Comparison of ENCODE assay signal across 8 mouse cellular contexts in genomic region chr2:164497691-164498268, GRCm38 (mm10). TPM values are rescaled to one million over a fixed set of nuclear protein-coding genes. Genes with fewer than 3 reads are reported as not detected.
DNase-seq lines count a peak whose midpoint lies in the region; ATAC-seq lines count a peak whose summit lies in the region.

No protein-coding gene starts in this region.

- H3K27me3 ChIP-seq in kidney, embryonic 16.5 days (ENCODE audit: insufficient read depth, low read length), result no peaks in the 10 kb centered on the region
- H3K27me3 ChIP-seq in hindbrain, embryonic 11.5 days (ENCODE audit: control insufficient read depth, insufficient read depth, low read length), result no peaks in the 10 kb centered on the region
- H3K27me3 ChIP-seq in midbrain, embryonic 12.5 days, result no peaks in the 10 kb centered on the region

- H3K27ac ChIP-seq in kidney, embryonic 16.5 days (ENCODE audit: low read length), result 0 out of 2 replicates have a peak overlapping the region, but pooled peaks have one; percentile 15
- no peak overlapping the region for H3K27ac ChIP-seq in hindbrain, embryonic 11.5 days (ENCODE audit: low read depth, low read length)
- no peak overlapping the region for H3K27ac ChIP-seq in midbrain, embryonic 12.5 days (replicated peaks)

- peak overlapping the region; percentile 82 for H3K9ac ChIP-seq in kidney, embryonic 16.5 days (replicated peaks; ENCODE audit: low read length)
- peak overlapping the region; percentile 74 for H3K9ac ChIP-seq in hindbrain, embryonic 11.5 days (ENCODE audit: low read depth, low read length)
- H3K9ac ChIP-seq in midbrain, embryonic 12.5 days (replicated peaks), result peak overlapping the region; percentile 71

- no peaks in the 10 kb centered on the region for H3K9me3 ChIP-seq in kidney, embryonic 16.5 days (ENCODE audit: low read length)
- H3K9me3 ChIP-seq in hindbrain, embryonic 11.5 days (ENCODE audit: control insufficient read depth, low read length), result no peaks in the 10 kb centered on the region
- H3K9me3 ChIP-seq in midbrain, embryonic 12.5 days, result no peaks in the 10 kb centered on the region

- H3K4me3 ChIP-seq in kidney, embryonic 16.5 days (ENCODE audit: low read length), result peak overlapping the region; percentile 88
- H3K4me3 ChIP-seq in hindbrain, embryonic 11.5 days (ENCODE audit: low read depth, low read length), result peak overlapping the region; percentile 89
- H3K4me3 ChIP-seq in midbrain, embryonic 12.5 days, result peak overlapping the region; percentile 90

- peak; percentile 49 for ATAC-seq in kidney, embryonic 16.5 days (ENCODE audit: low FRiP score, low TSS enrichment)
- peak; percentile 49 for ATAC-seq in hindbrain, embryonic 11.5 days (ENCODE audit: low FRiP score)
- peak; percentile 48; the same call in 1 of the 2 replicates for ATAC-seq in midbrain, embryonic 12.5 days (ENCODE audit: low FRiP score, low read depth)

- H3K4me2 ChIP-seq in kidney, embryonic 16.5 days (replicated peaks; ENCODE audit: low read depth, low read length), result peak overlapping the region; percentile 84
- H3K4me2 ChIP-seq in hindbrain, embryonic 11.5 days (replicated peaks; ENCODE audit: low read depth, low read length), result peak overlapping the region; percentile 54
- peak overlapping the region; percentile 89 for H3K4me2 ChIP-seq in midbrain, embryonic 12.5 days (replicated peaks)

- H3K4me1 ChIP-seq in kidney, embryonic 16.5 days (ENCODE audit: insufficient read depth, low read length), result peaks cover 13% of the 10 kb centered on the region
- no peaks in the 10 kb centered on the region; the same call in 1 of the 2 replicates for H3K4me1 ChIP-seq in hindbrain, embryonic 11.5 days (replicated peaks; ENCODE audit: control insufficient read depth, insufficient read depth, low read length)
- H3K4me1 ChIP-seq in midbrain, embryonic 12.5 days, result peaks cover 17% of the 10 kb centered on the region

- DNase-seq in kidney, adult 18-20 months, result no peak
- DNase-seq in c-Kit-positive CD71-positive TER-119-positive erythroid progenitor cells, embryonic 14.5 days (ENCODE audit: low spot score), result peak; percentile 16
- no peak for DNase-seq in hindbrain, embryonic 11.5 days (ENCODE audit: low spot score)
- DNase-seq in B cell, adult 2 months, result no peak
- no peak for DNase-seq in urinary bladder, postnatal 14 days (ENCODE audit: low spot score)
- no peak for DNase-seq in left cerebral cortex, postnatal 10 days (ENCODE audit: extremely low spot score in 1 of 2, low spot score in 2 of 2)

- intact Hi-C loops in left cerebral cortex, postnatal 10 days (cut with DNase I), result no loop called here

- WGBS in kidney, embryonic 16.5 days, result 5% methylated on average over 21 of the region's 21 CpGs
- WGBS in hindbrain, embryonic 11.5 days, result 6% methylated on average over 21 of the region's 21 CpGs
- WGBS in midbrain, embryonic 12.5 days, result 5% methylated on average over 21 of the region's 21 CpGs

- H3K36me3 ChIP-seq in kidney, embryonic 16.5 days (ENCODE audit: insufficient read depth, low read length), result peaks cover 22% of the 10 kb centered on the region
- no peaks in the 10 kb centered on the region for H3K36me3 ChIP-seq in hindbrain, embryonic 11.5 days (ENCODE audit: control insufficient read depth, insufficient read depth, low read length)
- H3K36me3 ChIP-seq in midbrain, embryonic 12.5 days, result peaks cover 31% of the 10 kb centered on the region

RNA-seq across cellular contexts. Expression of gene Pigt, which starts 0.5 kb away (rescaled TPM):
- polyA plus RNA-seq in kidney, embryonic 16.5 days (2015; fragmentation: Nextera tagmentation; extraction: Ambion mirVana), result 70.7 and 75.8 TPM in 2 replicates
- 47.9 and 56.8 TPM in 2 replicates for polyA plus RNA-seq in hindbrain, embryonic 11.5 days (2014; fragmentation: Nextera tagmentation; extraction: Ambion mirVana)
- polyA plus RNA-seq in midbrain, embryonic 12.5 days (2016; fragmentation: Nextera tagmentation; extraction: Ambion mirVana), result 46.2 and 48.7 TPM in 2 replicates
- 100 to 1,000 TPM; 119 to 124 TPM for total RNA-seq in left cerebral cortex, postnatal 10 days (2021)

RNA-seq across cellular contexts. Expression of gene Dbndd2, which starts 11.9 kb away (rescaled TPM):
- 12.6 and 18.2 TPM in 2 replicates for polyA plus RNA-seq in kidney, embryonic 16.5 days (2015; fragmentation: Nextera tagmentation; extraction: Ambion mirVana)
- 2.4 and 3.8 TPM in 2 replicates for polyA plus RNA-seq in hindbrain, embryonic 11.5 days (2014; fragmentation: Nextera tagmentation; extraction: Ambion mirVana)
- polyA plus RNA-seq in midbrain, embryonic 12.5 days (2016; fragmentation: Nextera tagmentation; extraction: Ambion mirVana), result 4.7 and 6.0 TPM in 2 replicates
- 10 to 100 TPM; 75.5 to 77.3 TPM for total RNA-seq in left cerebral cortex, postnatal 10 days (2021)

RNA-seq across cellular contexts. Expression of gene Trp53tg5, which starts 24.3 kb away (rescaled TPM):
- not detected in 2 replicates for polyA plus RNA-seq in kidney, embryonic 16.5 days (2015; fragmentation: Nextera tagmentation; extraction: Ambion mirVana)
- not detected in 2 replicates for polyA plus RNA-seq in hindbrain, embryonic 11.5 days (2014; fragmentation: Nextera tagmentation; extraction: Ambion mirVana)
- polyA plus RNA-seq in midbrain, embryonic 12.5 days (2016; fragmentation: Nextera tagmentation; extraction: Ambion mirVana), result 0.19 TPM in 1 of 2 replicates, not detected in the other
- total RNA-seq in left cerebral cortex, postnatal 10 days (2021), result not detected

RNA-seq across cellular contexts. Expression of gene Gm20458, which starts 37.0 kb away (rescaled TPM):
- polyA plus RNA-seq in kidney, embryonic 16.5 days (2015; fragmentation: Nextera tagmentation; extraction: Ambion mirVana), result 8.1 and 14.0 TPM in 2 replicates
- 4.8 and 5.4 TPM in 2 replicates for polyA plus RNA-seq in hindbrain, embryonic 11.5 days (2014; fragmentation: Nextera tagmentation; extraction: Ambion mirVana)
- polyA plus RNA-seq in midbrain, embryonic 12.5 days (2016; fragmentation: Nextera tagmentation; extraction: Ambion mirVana), result 3.8 and 6.9 TPM in 2 replicates
- total RNA-seq in left cerebral cortex, postnatal 10 days (2021), result 1 to 10 TPM; 2.2 to 6.0 TPM

RNA-seq across cellular contexts. Expression of gene Sys1, which starts 41.0 kb away (rescaled TPM):
- polyA plus RNA-seq in kidney, embryonic 16.5 days (2015; fragmentation: Nextera tagmentation; extraction: Ambion mirVana), result 65.9 and 67.0 TPM in 2 replicates
- polyA plus RNA-seq in hindbrain, embryonic 11.5 days (2014; fragmentation: Nextera tagmentation; extraction: Ambion mirVana), result 71.3 and 72.2 TPM in 2 replicates
- polyA plus RNA-seq in midbrain, embryonic 12.5 days (2016; fragmentation: Nextera tagmentation; extraction: Ambion mirVana), result 68.8 and 69.6 TPM in 2 replicates
- 10 to 100 TPM; 40.9 to 41.8 TPM for total RNA-seq in left cerebral cortex, postnatal 10 days (2021)
